Mouse (Mus musculus): ENCODE data around the gene Slc48a1.

GRCm38 (mm10) chr15:97750697-97751096 lies 27.6 kb upstream of the Slc48a1 start:
- TF ChIP-seq POLR2A (IDR thresholded peaks at IDR 0.05; ENCODE audit: control insufficient read depth in 1 of 2, insufficient read depth in 1 of 2, low read depth in 1 of 2, low read length in 2 of 2, poor library complexity in 1 of 2) (no peak), CTCF (IDR thresholded peaks at IDR 0.05 in 2 of 3, conservative IDR thresholded peaks at IDR 0.05 in 1 of 3; ENCODE audit: control insufficient read depth in 1 of 3, insufficient read depth in 1 of 3, low read depth in 2 of 3, low read length in 3 of 3, poor library complexity in 1 of 3, severe bottlenecking in 1 of 3) (no peak), KAT2A (conservative IDR thresholded peaks at IDR 0.05; ENCODE audit: low read depth, low read length) (no peak), POLR2AphosphoS5 (IDR thresholded peaks at IDR 0.05; ENCODE audit: borderline replicate concordance, low read depth, low read length) (no peak), MXI1 (IDR thresholded peaks at IDR 0.05; ENCODE audit: low read depth, low read length) (no peak), POLR2AphosphoS2 (IDR thresholded peaks at IDR 0.05; ENCODE audit: low read length) (no peak), GATA1 (IDR thresholded peaks at IDR 0.05; ENCODE audit: low read depth, low read length) (no peak), UBTF (IDR thresholded peaks at IDR 0.05; ENCODE audit: borderline replicate concordance, insufficient read depth, low read depth, low read length) (no peak), SIN3A (IDR thresholded peaks at IDR 0.05; ENCODE audit: low read length) (peak; percentile 74), RCOR1 (IDR thresholded peaks at IDR 0.05; ENCODE audit: low read depth, low read length) (no peak), MAX (IDR thresholded peaks at IDR 0.05; ENCODE audit: low read length) (peak; percentile 76), E2F4 (IDR thresholded peaks at IDR 0.05; ENCODE audit: borderline replicate concordance, low read depth, low read length) (no peak)

All from MEL (cell line).